Mouse (Mus musculus): ENCODE measurements around the gene Gna12. TPM values are rescaled to one million over a fixed set of nuclear protein-coding genes. Genes with fewer than 3 reads are reported as not detected.
A peak's percentile ranks its signal among the peaks of the same experiment; 100 is the strongest.

Gna12 gene
- polyA plus RNA-seq, 1 experiment = 122 TPM

GRCm38 (mm10) chr5:140826796-140827195 lies 3.4 kb downstream of the Gna12 start:
- no peak for TF ChIP-seq CTCF (IDR thresholded peaks at IDR 0.05; ENCODE audit: borderline replicate concordance, extremely low read depth, insufficient read depth, insufficient read length)
- TF ChIP-seq POLR2A (IDR thresholded peaks at IDR 0.05; ENCODE audit: borderline replicate concordance, extremely low read depth, insufficient read depth, insufficient read length, poor library complexity, severe bottlenecking) = no peak
- DNase-seq (ENCODE audit: low read depth) = no peak

- no peak for DNase-seq (ENCODE audit: low read depth)
- TF ChIP-seq POLR2A (IDR thresholded peaks at IDR 0.05; ENCODE audit: borderline replicate concordance, extremely low read depth, insufficient read depth, insufficient read length, poor library complexity, severe bottlenecking) (no peak), CTCF (IDR thresholded peaks at IDR 0.05; ENCODE audit: borderline replicate concordance, extremely low read depth, insufficient read depth, insufficient read length) (no peak)
Measured at GRCm38 (mm10) chr5:140826118-140826517, 4.1 kb downstream of the Gna12 start.

GRCm38 (mm10) chr5:140824126-140824525 lies 6.1 kb downstream of the Gna12 start:
- DNase-seq (ENCODE audit: low read depth) = no peak
- TF ChIP-seq POLR2A (IDR thresholded peaks at IDR 0.05; ENCODE audit: borderline replicate concordance, extremely low read depth, insufficient read depth, insufficient read length, poor library complexity, severe bottlenecking) = no peak
- TF ChIP-seq CTCF (IDR thresholded peaks at IDR 0.05; ENCODE audit: borderline replicate concordance, extremely low read depth, insufficient read depth, insufficient read length) = no peak

GRCm38 (mm10) chr5:140823386-140823785 lies 6.8 kb downstream of the Gna12 start:
- DNase-seq (ENCODE audit: low read depth) = no peak
- no peak for TF ChIP-seq POLR2A (IDR thresholded peaks at IDR 0.05; ENCODE audit: borderline replicate concordance, extremely low read depth, insufficient read depth, insufficient read length, poor library complexity, severe bottlenecking)
- no peak for TF ChIP-seq CTCF (IDR thresholded peaks at IDR 0.05; ENCODE audit: borderline replicate concordance, extremely low read depth, insufficient read depth, insufficient read length)

DNA sequence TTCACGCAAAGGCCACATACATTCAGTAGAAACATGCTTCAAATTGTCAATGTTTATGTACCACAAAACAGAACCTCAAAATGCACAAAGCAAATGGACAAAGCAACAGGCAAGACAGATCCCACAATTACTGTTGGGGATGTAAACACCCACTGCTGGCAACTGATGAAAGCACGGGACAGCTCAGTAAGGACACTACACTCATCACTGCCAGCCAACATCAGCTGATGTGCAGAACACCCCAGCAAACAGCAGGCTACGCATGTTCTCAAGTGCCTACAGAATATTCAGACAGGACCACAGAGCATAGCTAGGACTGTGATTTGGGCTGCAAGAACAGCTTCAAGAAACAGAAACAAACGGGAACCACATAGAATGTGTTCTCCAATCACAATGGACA lies 8.3 kb downstream of the Gna12 start:
- no peak for DNase-seq (ENCODE audit: low read depth)
- no peak for TF ChIP-seq POLR2A (IDR thresholded peaks at IDR 0.05; ENCODE audit: borderline replicate concordance, extremely low read depth, insufficient read depth, insufficient read length, poor library complexity, severe bottlenecking)
- TF ChIP-seq CTCF (IDR thresholded peaks at IDR 0.05; ENCODE audit: borderline replicate concordance, extremely low read depth, insufficient read depth, insufficient read length) = no peak

DNA sequence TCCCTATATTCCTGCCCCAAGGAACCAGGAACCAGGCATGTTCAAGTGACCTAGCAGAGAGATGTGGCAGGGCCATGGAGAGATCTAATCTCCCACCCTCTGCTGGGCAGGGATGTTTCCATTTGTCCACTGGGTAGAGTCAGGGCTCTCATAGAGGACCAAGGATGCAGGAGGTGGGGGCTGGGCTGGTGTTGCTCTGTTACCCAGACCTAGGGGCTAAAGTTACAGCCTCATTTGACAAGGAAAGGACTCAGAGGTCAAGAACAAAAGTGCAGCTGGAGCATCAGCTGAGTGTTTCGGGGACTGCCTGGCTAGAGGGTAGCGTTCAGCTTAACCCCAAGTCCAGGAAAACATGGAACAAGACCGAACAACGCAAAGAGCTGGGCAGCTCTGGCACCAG lies 9.7 kb downstream of the Gna12 start:
- TF ChIP-seq CTCF (IDR thresholded peaks at IDR 0.05; ENCODE audit: borderline replicate concordance, extremely low read depth, insufficient read depth, insufficient read length) (no peak), POLR2A (IDR thresholded peaks at IDR 0.05; ENCODE audit: borderline replicate concordance, extremely low read depth, insufficient read depth, insufficient read length, poor library complexity, severe bottlenecking) (no peak)
- no peak for DNase-seq (ENCODE audit: low read depth)

DNA sequence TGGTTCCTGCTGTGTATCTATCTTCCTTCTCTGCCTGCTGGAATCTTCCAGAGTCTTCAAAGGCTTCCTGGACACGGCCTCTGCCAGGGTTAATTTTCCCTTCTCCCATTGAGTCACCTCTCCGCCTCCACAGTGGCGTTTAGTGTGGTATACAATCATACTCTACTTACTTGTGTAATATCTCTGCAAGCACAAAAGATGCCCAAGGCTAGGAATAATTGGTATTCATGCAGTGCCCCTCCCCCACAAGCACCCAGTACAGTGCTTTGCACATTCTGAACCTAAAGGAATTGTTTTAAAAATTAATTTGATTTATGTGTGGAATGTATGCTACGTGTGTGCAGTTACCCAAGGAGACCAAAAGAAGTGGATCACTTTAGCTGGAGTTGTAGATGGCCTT lies 10.6 kb downstream of the Gna12 start:
- DNase-seq (ENCODE audit: low read depth) = no peak
- TF ChIP-seq POLR2A (IDR thresholded peaks at IDR 0.05; ENCODE audit: borderline replicate concordance, extremely low read depth, insufficient read depth, insufficient read length, poor library complexity, severe bottlenecking) (no peak), CTCF (IDR thresholded peaks at IDR 0.05; ENCODE audit: borderline replicate concordance, extremely low read depth, insufficient read depth, insufficient read length) (no peak)

GRCm38 (mm10) chr5:140818482-140819076 lies 11.7 kb downstream of the Gna12 start:
- peak; percentile 37 for DNase-seq (ENCODE audit: low read depth)
- TF ChIP-seq POLR2A (IDR thresholded peaks at IDR 0.05; ENCODE audit: borderline replicate concordance, extremely low read depth, insufficient read depth, insufficient read length, poor library complexity, severe bottlenecking) (no peak), CTCF (IDR thresholded peaks at IDR 0.05; ENCODE audit: borderline replicate concordance, extremely low read depth, insufficient read depth, insufficient read length) (no peak)

DNA sequence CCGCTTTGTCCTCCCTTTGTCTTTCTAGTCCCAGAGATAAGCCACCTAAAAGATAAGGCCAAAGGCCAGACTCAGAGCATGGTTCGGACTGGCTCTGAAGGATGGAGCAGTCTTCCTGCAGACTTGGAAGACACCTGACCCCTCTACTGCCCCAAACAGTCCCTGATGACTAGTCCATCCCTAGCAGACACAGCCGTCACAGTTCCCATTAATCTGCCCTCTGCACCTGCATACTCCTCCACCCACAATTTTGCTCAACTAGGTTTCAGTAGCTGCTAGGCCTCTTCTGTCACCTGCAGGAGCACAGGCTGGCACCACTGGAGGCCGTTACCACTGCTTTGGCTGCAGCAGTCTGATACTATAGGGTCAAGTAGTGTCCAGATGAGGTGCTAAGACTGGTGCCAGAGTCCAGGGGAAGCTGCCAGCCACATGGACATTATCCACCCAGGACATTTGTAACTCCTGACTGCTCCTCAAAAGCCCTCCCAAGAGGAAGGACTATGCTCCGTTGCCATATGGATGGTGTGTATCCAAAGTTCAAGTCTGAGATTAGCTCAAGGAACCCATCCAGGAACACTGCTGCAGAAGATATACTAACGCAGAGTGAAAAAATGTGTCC lies 13.2 kb downstream of the Gna12 start:
- TF ChIP-seq CTCF (IDR thresholded peaks at IDR 0.05; ENCODE audit: borderline replicate concordance, extremely low read depth, insufficient read depth, insufficient read length) (no peak), POLR2A (IDR thresholded peaks at IDR 0.05; ENCODE audit: borderline replicate concordance, extremely low read depth, insufficient read depth, insufficient read length, poor library complexity, severe bottlenecking) (no peak)

DNA sequence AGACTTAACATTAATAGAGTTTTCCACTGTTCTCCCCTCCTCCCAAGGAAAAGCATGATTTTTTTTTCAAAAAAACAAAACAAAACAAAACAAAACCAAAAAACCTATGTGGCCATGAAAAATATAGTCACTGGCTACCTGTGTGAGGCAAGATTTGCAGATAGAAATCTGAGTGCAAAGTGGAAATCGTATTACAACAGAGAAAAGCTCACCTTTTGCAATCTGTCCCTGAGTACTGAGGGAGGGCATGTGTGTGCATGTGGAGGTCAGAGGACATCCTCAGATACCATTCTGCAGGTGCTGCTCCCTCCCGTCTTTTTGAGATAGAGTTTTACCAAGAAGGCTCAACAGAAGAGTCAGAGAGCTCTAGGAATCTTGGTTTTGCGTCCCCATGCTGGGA lies 14.2 kb downstream of the Gna12 start:
- TF ChIP-seq POLR2A (IDR thresholded peaks at IDR 0.05; ENCODE audit: borderline replicate concordance, extremely low read depth, insufficient read depth, insufficient read length, poor library complexity, severe bottlenecking) (no peak), CTCF (IDR thresholded peaks at IDR 0.05; ENCODE audit: borderline replicate concordance, extremely low read depth, insufficient read depth, insufficient read length) (no peak)
- DNase-seq (ENCODE audit: low read depth) = no peak

More for the DNA sequence above, 13.2 kb downstream of the Gna12 start:
- no peak for DNase-seq (ENCODE audit: low read depth)

DNA sequence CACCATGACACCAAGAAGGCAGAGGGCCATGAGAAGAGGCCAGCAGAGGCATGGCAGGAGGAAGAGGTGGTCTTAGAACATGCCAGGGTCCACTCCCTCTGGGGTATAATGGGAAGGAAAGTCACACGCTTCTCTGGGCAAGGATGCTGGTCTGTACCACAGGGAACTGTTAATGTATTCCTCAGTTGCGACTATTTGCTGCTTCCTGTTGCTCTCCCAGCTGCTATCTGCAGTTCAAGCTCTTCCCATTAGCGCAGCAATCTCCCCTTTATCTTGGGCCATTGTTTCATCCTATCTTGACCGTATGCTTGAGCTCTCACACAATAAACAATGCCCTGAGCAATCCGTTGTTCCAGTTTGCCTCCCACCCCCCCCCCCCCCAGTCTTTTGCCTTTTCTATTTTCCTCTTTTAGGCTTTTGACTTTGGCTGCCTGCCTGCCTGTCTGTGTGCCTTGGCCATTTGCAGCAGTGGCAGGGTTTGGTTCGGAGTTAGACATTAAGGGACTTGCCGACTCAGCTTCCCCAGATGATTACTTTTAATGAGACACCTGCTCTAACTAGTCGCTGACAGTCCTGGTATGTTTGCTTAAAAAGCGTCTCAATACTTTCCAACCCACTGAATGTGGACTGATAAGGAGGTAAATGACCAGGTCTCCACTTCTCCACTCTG lies 15.0 kb downstream of the Gna12 start:
- peak; percentile 62 for DNase-seq (ENCODE audit: low read depth)
- TF ChIP-seq POLR2A (IDR thresholded peaks at IDR 0.05; ENCODE audit: borderline replicate concordance, extremely low read depth, insufficient read depth, insufficient read length, poor library complexity, severe bottlenecking) (no peak), CTCF (IDR thresholded peaks at IDR 0.05; ENCODE audit: borderline replicate concordance, extremely low read depth, insufficient read depth, insufficient read length) (no peak)
